26 mouse cellular contexts compared by ENCODE assay signal in the genomic region with DNA sequence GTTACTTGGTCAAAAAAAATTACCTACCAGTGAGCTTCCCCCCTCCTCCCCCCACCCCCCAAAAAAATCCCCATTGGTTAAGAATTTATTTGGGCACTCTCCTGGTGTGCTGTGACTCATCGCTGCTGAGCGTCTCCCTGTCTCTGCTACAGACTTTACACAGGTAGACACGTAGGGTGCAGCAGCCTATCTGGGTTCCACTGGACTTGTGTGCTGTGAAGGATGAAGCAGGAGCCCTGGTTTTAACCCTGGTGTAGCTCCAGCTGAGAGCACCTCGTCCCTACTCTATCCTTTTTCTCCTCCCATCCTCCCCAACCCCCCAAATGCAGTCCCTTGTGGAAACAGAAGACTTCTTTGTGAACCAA. TPM values are rescaled to one million over a fixed set of nuclear protein-coding genes. Genes with fewer than 3 reads are reported as not detected.
DNase-seq lines count a peak whose midpoint lies in the region; ATAC-seq and TF ChIP-seq lines count a peak whose summit lies in the region.
"Had no signal": no experiment of that assay in that cellular context is flagged by ENCODE, and none has a peak within 500 bp of the region (broad histone marks: within the 10 kb centered on the region; RNA-seq: fewer than 3 reads in every experiment).

No protein-coding gene starts in this region.

- DNase-seq in kidney, postnatal 36 days: no peak
- no peak for DNase-seq in Patski (ENCODE audit: low read depth, low spot score)
- no peak for DNase-seq in embryonic facial prominence, embryonic 14.5 days (ENCODE audit: low spot score)
- no peak for DNase-seq in retina, embryonic 14.5 days (ENCODE audit: low spot score)
- no peak for DNase-seq in cerebellum, postnatal 4 days (ENCODE audit: low spot score in 2 of 2)
- DNase-seq: cerebellum, adult 18-20 months; cerebellum, postnatal 14 days; gastrocnemius, postnatal 10 days; lung, embryonic 14.5 days; midbrain, embryonic 14.5 days; right cerebral cortex, adult 18-20 months; right cerebral cortex, postnatal 4 days; thymus, postnatal 25 days had no signal

- in situ Hi-C loops in Patski (cut with MboI; ENCODE audit: low pct_unique_long_range_greater_than_20kb): loop anchor here (25.0 kb wide), 1 partner anchor 188 kb away; no protein-coding TSS in a partner anchor

- ATAC-seq in forebrain, embryonic 13.5 days: no peak
- no peak for ATAC-seq in forebrain, embryonic 15.5 days (replicated peaks)
- ATAC-seq in kidney, embryonic 16.5 days (ENCODE audit: low FRiP score, low TSS enrichment): peak; percentile 80
- peak; percentile 57 for ATAC-seq in Patski
- no peak for ATAC-seq in embryonic facial prominence, embryonic 14.5 days (ENCODE audit: low read depth)
- ATAC-seq: CD4-positive, CD25-positive, alpha-beta regulatory T cell, adult 4 months; intestine, embryonic 15.5 days had no signal

- H3K9ac ChIP-seq in forebrain, embryonic 13.5 days: no peak overlapping the region
- no peak overlapping the region for H3K9ac ChIP-seq in forebrain, embryonic 15.5 days (replicated peaks)
- H3K9ac ChIP-seq in kidney, embryonic 16.5 days (replicated peaks; ENCODE audit: low read length): no peak overlapping the region
- H3K9ac ChIP-seq in embryonic facial prominence, embryonic 14.5 days (ENCODE audit: low read depth, low read length): no peak overlapping the region
- H3K9ac ChIP-seq: intestine, embryonic 15.5 days; limb, embryonic 15.5 days; liver, embryonic 14.5 days; lung, embryonic 14.5 days; neural tube, embryonic 12.5 days had no signal

- H3K4me3 ChIP-seq in forebrain, embryonic 13.5 days: no peak overlapping the region
- H3K4me3 ChIP-seq in forebrain, embryonic 15.5 days: no peak overlapping the region
- H3K4me3 ChIP-seq in kidney, embryonic 16.5 days (ENCODE audit: low read length): no peak overlapping the region
- H3K4me3 ChIP-seq in embryonic facial prominence, embryonic 14.5 days (ENCODE audit: low read depth, low read length): no peak overlapping the region
- H3K4me3 ChIP-seq: intestine, embryonic 15.5 days; limb, embryonic 15.5 days; megakaryocyte, embryonic 14.5 days; neural tube, embryonic 12.5 days had no signal

- WGBS in forebrain, embryonic 13.5 days: 59% methylated on average over 4 of the region's 4 CpGs
- WGBS in forebrain, embryonic 15.5 days: 52% methylated on average over 4 of the region's 4 CpGs
- 24% methylated on average over 4 of the region's 4 CpGs for WGBS in kidney, embryonic 16.5 days
- WGBS in embryonic facial prominence, embryonic 14.5 days: 51% methylated on average over 4 of the region's 4 CpGs

- POLR2A ChIA-PET in Patski (lab: Charles Lee): no interaction called here

- no peak for TF ChIP-seq CTCF in Patski (IDR thresholded peaks at IDR 0.05)

- H3K36me3 ChIP-seq in forebrain, embryonic 13.5 days (ENCODE audit: poor library complexity, severe bottlenecking): peaks cover 21% of the 10 kb centered on the region; the same call in 1 of the 2 replicates
- 0 out of 2 replicates have a peak, but pooled peaks cover 8% of the 10 kb centered on the region for H3K36me3 ChIP-seq in forebrain, embryonic 15.5 days
- no peaks in the 10 kb centered on the region for H3K36me3 ChIP-seq in kidney, embryonic 16.5 days (ENCODE audit: insufficient read depth, low read length)
- H3K36me3 ChIP-seq in embryonic facial prominence, embryonic 14.5 days (ENCODE audit: control insufficient read depth, insufficient read depth, low read length): no peaks in the 10 kb centered on the region
- H3K36me3 ChIP-seq: intestine, embryonic 15.5 days; limb, embryonic 15.5 days had no signal

- CTCF ChIA-PET in Patski (lab: Charles Lee): interaction anchor here (0.8 to 3.5 kb wide), 3 partner anchors 11 to 35 kb away, joined by 3 to 17 read pairs (median 3); no protein-coding TSS in a partner anchor

- H3K4me2 ChIP-seq in forebrain, embryonic 13.5 days: peak overlapping the region; percentile 16
- no peak overlapping the region for H3K4me2 ChIP-seq in forebrain, embryonic 15.5 days (replicated peaks)
- H3K4me2 ChIP-seq in kidney, embryonic 16.5 days (replicated peaks; ENCODE audit: low read depth, low read length): peak overlapping the region; percentile 10
- 0 out of 2 replicates have a peak overlapping the region, but pooled peaks have one; percentile 18 for H3K4me2 ChIP-seq in embryonic facial prominence, embryonic 14.5 days (ENCODE audit: low read depth, low read length)
- H3K4me2 ChIP-seq: heart, embryonic 11.5 days; intestine, embryonic 15.5 days; limb, embryonic 15.5 days; lung, embryonic 14.5 days; neural tube, embryonic 12.5 days had no signal

- H3K4me1 ChIP-seq in forebrain, embryonic 13.5 days: peaks cover 7% of the 10 kb centered on the region
- H3K4me1 ChIP-seq in forebrain, embryonic 15.5 days: 0 out of 2 replicates have a peak, but pooled peaks cover 4% of the 10 kb centered on the region
- H3K4me1 ChIP-seq in kidney, embryonic 16.5 days (ENCODE audit: insufficient read depth, low read length): peaks cover 10% of the 10 kb centered on the region
- H3K4me1 ChIP-seq in embryonic facial prominence, embryonic 14.5 days (ENCODE audit: control insufficient read depth, insufficient read depth, low read length): peaks cover 8% of the 10 kb centered on the region; the same call in 1 of the 2 replicates
- H3K4me1 ChIP-seq: intestine, embryonic 15.5 days; limb, embryonic 15.5 days had no signal

- no peaks in the 10 kb centered on the region for H3K9me3 ChIP-seq in forebrain, embryonic 13.5 days (replicated peaks)
- H3K9me3 ChIP-seq in forebrain, embryonic 15.5 days: no peaks in the 10 kb centered on the region
- no peaks in the 10 kb centered on the region for H3K9me3 ChIP-seq in kidney, embryonic 16.5 days (ENCODE audit: low read length)
- H3K9me3 ChIP-seq in embryonic facial prominence, embryonic 14.5 days (ENCODE audit: control insufficient read depth, low read length): no peaks in the 10 kb centered on the region
- H3K9me3 ChIP-seq: intestine, embryonic 15.5 days; limb, embryonic 15.5 days; megakaryocyte, embryonic 14.5 days; neural tube, embryonic 12.5 days had no signal

- no peak overlapping the region for H3K27ac ChIP-seq in forebrain, embryonic 13.5 days
- H3K27ac ChIP-seq in forebrain, embryonic 15.5 days (replicated peaks): no peak overlapping the region
- no peak overlapping the region for H3K27ac ChIP-seq in kidney, embryonic 16.5 days (ENCODE audit: low read length)
- H3K27ac ChIP-seq in embryonic facial prominence, embryonic 14.5 days (replicated peaks; ENCODE audit: low read depth, low read length): 0 out of 2 replicates have a peak overlapping the region, but pooled peaks have one; percentile 28
- H3K27ac ChIP-seq: intestine, embryonic 15.5 days; limb, embryonic 15.5 days; liver, embryonic 14.5 days; neural tube, embryonic 12.5 days had no signal

- H3K27me3 ChIP-seq in forebrain, embryonic 13.5 days: no peaks in the 10 kb centered on the region
- H3K27me3 ChIP-seq in forebrain, embryonic 15.5 days: no peaks in the 10 kb centered on the region
- no peaks in the 10 kb centered on the region for H3K27me3 ChIP-seq in kidney, embryonic 16.5 days (ENCODE audit: insufficient read depth, low read length)
- H3K27me3 ChIP-seq in Patski: no peaks in the 10 kb centered on the region
- no peaks in the 10 kb centered on the region for H3K27me3 ChIP-seq in embryonic facial prominence, embryonic 14.5 days (replicated peaks; ENCODE audit: control insufficient read depth, insufficient read depth, low read length)
- H3K27me3 ChIP-seq: intestine, embryonic 15.5 days; limb, embryonic 15.5 days; megakaryocyte, embryonic 14.5 days; neural tube, embryonic 12.5 days had no signal

RNA-seq across cellular contexts. Expression of a gene that starts 16.7 kb away (rescaled TPM):
- not detected in 2 replicates for polyA plus RNA-seq in forebrain, embryonic 13.5 days (2015; fragmentation: Nextera tagmentation; extraction: Ambion mirVana)
- polyA plus RNA-seq in forebrain, embryonic 15.5 days (2015; fragmentation: Nextera tagmentation; extraction: Ambion mirVana): not detected in 2 replicates
- polyA plus RNA-seq in kidney, embryonic 16.5 days (2015; fragmentation: Nextera tagmentation; extraction: Ambion mirVana): not detected in 2 replicates
- not detected for polyA plus RNA-seq in Patski (2021)
- polyA plus RNA-seq in embryonic facial prominence, embryonic 14.5 days (2014; fragmentation: Nextera tagmentation; extraction: Ambion mirVana): not detected in 2 replicates
- polyA plus RNA-seq: forebrain, embryonic 11.5 days; heart, embryonic 11.5 days; heart, postnatal 0 days; intestine, embryonic 15.5 days; limb, embryonic 15.5 days; liver, embryonic 14.5 days; lung, embryonic 14.5 days; midbrain, embryonic 14.5 days; neural tube, embryonic 12.5 days; stomach, embryonic 14.5 days had no signal

RNA-seq across cellular contexts. Expression of a gene that starts 37.3 kb away (rescaled TPM):
- polyA plus RNA-seq in forebrain, embryonic 13.5 days (2015; fragmentation: Nextera tagmentation; extraction: Ambion mirVana): 108 and 109 TPM in 2 replicates
- polyA plus RNA-seq in forebrain, embryonic 15.5 days (2015; fragmentation: Nextera tagmentation; extraction: Ambion mirVana): 41.1 and 50.3 TPM in 2 replicates
- polyA plus RNA-seq in kidney, embryonic 16.5 days (2015; fragmentation: Nextera tagmentation; extraction: Ambion mirVana): 103 and 104 TPM in 2 replicates
- 61.1 TPM for polyA plus RNA-seq in Patski (2021)
- polyA plus RNA-seq in embryonic facial prominence, embryonic 14.5 days (2014; fragmentation: Nextera tagmentation; extraction: Ambion mirVana): 82.4 and 82.8 TPM in 2 replicates

Comparison
In these comparisons a context has a peak if more than half of its experiments do, and no peak if none do; other contexts are left out.
1. ATAC-seq: peak in kidney, embryonic 16.5 days (single experiment) and Patski (single experiment); none in forebrain, embryonic 13.5 days (single experiment), forebrain, embryonic 15.5 days (single experiment) and embryonic facial prominence, embryonic 14.5 days (single experiment).